Mouse (Mus musculus) gastrocnemius, adult 18-20 months (tissue): Measurements from ENCODE around the gene Pigw. TPM values are rescaled to one million over a fixed set of nuclear protein-coding genes. Genes with fewer than 3 reads are reported as not detected.
A peak's percentile ranks its signal among the peaks of the same experiment; 100 is the strongest.

Source experiments
- DNase-seq: peaks from one replicate; pipeline ENCODE4 v3.0.0; 2021; ENCODE audit warnings: low spot score
- long read RNA-seq, 2 experiments: library from polyadenylated mRNA; stranded (forward); transcript quantifications; one replicate each; pipeline ENCODE4 v2.0.0; 2021
- total RNA-seq, 2 experiments: library from RNA; stranded (reverse); gene quantifications; 2 replicates each; pipeline ENCODE4 v1.2.3; 2021

Gene Pigw
- 1 to 10 TPM; 3.8 to 5.9 TPM for total RNA-seq
- long read RNA-seq, experiment 1, partial matches to known transcripts: 0 of 2 reads
- long read RNA-seq, experiment 1, other reads (novel, unspliced or antisense): 0 of 2 reads
- long read RNA-seq, experiment 2: 0 reads

DNA sequence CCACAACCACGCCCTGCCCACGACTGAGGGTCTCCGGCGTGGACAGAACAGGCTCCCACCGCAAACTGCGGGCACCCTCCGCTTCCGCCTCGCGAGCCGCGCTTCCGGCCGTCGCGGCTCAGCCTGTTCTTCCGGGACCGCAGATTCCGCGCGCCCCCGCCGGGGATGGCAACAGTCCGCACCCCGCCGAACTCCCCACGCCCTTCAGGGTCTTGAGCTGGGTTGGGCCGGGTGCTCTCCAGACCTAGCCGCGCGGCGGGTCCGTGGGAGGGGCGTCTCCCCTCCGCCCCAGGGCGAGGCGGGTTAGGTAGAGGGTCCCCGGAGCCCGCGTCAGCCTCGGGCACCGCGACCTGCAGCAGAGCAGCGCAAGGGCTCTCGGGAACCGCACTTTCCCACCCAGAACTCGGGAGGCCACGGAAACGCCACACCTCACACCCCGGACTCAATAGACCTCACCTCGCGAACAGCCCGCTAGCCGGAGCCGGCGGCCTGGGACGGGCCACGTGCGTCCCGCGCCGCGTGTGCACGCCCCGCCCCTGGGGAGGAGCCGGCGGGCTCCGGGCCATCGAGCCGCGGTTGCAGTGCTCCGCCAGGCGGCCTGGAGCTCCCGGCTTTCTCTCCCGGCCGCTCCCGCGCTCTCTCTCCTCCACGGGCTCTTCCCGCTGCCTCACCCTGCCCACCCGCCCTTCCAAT, at the start of gene Pigw, which contains the start of gene Myo19:
Gene Pigw, minus strand, starts transcription at position 514 of the 693 bp plus-strand sequence.
Gene Myo19, plus strand, starts transcription at position 377 of the 693 bp plus-strand sequence.
- DNase-seq: peak; percentile 81

DNA sequence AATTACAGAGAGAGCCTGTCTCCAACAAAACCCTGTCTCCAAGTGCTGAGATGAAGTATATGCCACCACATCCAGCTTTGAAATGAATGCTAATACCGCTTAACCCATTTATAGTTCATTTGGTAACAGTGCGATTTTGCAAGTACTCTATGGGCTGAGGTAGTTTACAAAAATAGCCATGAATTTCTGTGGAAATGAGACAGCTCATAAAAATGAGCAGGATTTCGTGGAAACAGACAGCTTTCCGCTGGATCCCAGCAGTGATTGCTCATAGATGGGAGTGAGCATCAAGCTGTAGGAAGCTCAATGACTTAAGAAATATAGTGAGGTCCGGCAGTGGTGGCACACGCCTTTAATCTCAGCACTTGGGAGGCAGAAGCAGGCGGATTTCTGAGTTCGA, 40.9 kb upstream of the Pigw start:
- no peak for DNase-seq

DNA sequence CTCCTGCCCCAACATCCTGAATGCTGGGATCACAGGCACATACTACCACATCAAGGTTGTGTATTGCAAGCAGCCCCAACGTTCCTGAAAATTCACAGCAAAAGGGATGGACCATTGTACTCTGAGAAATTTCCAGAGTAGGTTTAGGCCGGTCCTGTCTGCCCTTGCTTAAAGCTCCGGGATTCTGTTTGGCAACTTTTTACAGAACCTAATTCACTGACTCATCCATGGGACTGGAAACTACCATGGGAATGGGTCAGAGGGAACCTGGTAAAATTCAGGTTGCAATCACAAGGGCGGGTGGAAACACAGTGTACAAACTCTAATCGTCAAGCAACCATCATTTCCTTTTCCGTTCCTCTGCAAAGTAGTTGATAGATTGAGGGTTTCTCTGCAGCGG, 39.9 kb upstream of the Pigw start:
- no peak for DNase-seq

DNA sequence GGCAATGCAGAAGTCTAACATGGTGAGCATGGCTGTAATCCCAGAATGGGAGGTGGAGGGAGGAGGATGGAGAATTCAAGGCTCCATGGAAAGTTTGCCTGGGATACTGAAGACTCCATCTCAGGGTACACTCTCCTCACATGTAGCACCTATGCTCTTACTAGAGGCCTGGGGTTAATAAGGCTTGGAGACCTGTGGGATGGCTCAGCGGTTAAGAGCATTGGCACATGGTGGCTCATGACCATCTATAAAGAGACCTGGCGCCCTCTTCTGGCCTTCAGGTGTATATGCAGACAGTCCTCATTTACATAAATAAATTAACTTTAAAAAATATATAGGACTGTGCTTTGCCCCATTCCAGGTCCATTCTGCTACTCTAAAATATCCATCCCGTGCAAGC, 39.2 kb upstream of the Pigw start:
- DNase-seq: no peak

DNA sequence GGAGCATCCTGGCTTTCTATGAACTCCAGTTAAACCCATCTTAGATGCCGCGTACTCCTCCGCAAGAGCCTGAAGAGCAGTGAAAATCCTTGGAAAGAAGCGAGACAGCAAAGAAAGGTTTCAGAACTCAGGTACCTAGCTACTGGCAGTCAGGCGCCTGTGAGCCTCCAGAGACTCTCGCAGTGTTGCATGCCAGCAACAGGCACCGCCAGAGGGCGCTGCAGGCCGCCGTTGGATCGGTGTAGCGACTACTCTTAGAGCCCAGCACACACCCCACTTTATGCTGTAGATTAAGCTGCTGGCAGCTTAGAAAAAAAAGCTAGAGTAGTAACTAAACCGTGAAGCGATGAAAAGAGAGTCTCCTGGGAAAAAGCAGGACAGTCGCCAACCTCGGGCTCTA, 38.3 kb upstream of the Pigw start:
- peak; percentile 86 for DNase-seq

DNA sequence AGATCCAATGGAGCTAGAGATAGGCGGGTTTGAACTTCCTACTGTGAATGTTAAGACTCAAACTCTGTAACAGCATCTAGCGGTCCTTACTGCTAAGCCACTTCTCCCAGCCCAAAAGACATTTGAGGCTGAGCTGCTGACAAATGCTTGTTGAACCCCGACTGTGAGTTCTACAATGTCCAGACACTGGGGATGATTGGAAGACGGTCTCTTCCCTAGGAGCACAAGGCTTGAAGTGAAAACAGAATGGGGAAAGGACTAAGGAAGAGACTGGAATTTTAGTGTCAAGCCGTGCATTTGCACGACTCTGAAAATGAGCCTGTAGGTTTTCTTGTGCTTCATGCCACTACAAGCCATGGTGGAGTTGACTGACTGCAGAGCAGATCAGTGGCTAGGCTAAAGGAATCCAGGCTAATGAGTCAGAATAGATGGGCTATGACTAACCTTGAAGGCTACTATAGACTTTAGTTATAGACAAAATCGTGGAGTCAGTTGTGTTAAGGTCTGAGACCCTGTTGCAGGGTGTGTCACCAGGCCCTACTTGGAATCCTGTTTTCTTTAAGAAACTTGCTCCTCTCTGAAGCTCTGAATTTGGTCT, 36.7 kb upstream of the Pigw start:
- DNase-seq: no peak

DNA sequence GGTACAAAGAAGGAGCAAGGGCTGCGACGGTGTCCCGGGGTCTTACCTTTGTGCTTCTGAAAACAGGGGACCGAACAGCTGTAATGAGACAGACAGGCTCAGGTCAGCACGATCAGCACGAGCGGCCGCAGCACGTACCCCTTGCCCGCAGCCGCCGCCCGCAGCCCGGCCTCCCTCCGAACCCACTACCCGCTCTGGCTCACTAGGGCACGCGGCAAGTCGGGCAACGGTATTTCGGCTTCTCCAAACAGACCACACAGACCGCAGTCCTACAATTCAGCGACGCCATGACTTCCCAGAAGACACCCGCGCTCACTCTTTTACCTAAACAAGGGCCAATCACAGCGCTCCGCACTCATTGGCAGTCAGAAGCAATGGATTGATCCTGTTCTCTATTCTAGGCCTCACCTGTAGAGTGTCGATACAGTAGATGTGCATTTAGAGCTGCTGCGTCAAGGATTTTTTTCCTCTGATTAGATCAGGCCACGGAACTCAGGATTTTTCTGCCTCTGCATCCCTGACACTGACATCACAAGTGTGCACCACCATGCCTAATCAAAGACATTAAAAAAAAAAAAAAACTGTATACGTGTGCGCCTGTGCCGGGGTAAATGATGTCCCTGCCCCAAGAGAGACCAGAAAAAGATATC, 36.1 kb upstream of the Pigw start, which contains the start of gene Znhit3:
Gene Znhit3, minus strand, starts transcription at position 314 of the 650 bp plus-strand sequence.
- DNase-seq: peak; percentile 92

DNA sequence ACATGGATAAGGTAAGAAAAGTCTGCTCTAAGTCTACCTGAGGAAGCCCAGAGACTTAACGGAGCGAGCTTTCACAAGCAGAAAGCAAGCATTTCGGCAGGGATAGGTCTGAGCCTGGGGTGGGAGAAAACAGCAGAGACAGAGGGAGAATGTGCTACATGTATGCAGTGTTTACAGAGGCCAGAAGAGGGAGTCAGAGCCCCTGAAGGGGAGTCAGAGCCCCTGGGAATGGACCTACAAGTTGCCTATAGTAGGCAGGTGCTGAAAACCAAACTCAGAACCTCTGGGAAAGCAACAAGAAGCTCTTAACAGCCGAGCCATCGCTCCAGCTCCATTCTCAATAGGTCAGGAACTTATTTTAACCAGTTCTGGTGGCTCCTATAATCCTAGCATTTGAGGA, 34.6 kb upstream of the Pigw start:
- no peak for DNase-seq

DNA sequence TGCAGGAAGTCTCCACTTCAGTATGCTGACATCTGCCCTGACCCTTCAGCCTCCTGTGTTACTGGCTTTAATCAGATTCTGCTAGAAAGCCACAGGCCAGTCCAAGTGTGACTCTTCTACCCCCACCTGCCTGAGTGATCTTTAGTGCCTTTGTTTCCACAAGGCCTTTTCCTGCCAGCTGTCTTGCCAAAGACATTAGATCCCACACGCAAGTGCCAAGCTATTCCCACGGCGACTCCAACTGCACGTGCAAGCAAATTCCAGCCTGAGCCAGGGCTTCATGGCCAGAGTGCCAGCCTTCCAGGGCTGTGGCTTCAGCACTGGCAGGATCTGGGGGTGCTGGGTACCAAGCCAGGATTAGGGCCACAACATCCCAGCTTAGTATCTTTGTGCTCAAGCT, 30.3 kb upstream of the Pigw start:
- DNase-seq: no peak

DNA sequence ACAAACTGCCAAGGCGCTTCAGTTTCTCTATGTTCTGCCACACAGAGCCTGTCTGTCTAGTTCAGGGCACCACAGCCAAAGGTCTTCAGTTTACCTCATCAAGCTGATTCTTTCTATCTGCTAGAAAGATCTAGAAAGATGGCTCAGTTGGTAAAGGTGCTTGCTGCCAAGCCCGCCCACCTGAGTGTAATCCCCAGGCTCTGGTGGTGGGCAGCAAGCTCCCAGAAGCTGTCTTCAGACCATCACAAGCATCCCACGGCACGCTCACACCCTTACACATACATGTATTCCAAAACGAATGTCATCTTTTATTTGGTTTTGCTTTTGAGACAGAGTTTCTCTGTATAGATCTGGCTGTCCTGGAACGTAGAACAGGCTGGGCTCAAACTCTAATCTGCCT, 28.4 kb upstream of the Pigw start:
- DNase-seq: no peak

DNA sequence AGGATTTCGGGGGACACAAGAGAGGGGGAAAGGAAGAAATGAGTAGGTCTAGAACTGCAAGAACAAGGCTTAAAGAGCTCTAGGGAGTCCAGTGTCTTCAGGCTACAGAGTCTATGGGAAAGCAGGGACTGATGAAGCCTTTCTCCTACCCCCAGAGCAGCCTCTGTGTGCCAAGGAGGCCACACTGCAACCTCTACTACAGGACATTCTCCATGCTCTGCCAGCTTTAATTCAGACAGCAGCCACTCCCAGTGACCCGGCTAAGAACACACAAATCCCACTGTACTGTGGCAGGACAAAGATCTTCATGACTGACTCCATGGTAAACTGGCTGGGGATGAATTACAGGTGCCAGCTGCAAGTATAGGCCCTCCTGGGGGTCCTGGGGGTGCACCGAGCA, 27.0 kb upstream of the Pigw start:
- no peak for DNase-seq

DNA sequence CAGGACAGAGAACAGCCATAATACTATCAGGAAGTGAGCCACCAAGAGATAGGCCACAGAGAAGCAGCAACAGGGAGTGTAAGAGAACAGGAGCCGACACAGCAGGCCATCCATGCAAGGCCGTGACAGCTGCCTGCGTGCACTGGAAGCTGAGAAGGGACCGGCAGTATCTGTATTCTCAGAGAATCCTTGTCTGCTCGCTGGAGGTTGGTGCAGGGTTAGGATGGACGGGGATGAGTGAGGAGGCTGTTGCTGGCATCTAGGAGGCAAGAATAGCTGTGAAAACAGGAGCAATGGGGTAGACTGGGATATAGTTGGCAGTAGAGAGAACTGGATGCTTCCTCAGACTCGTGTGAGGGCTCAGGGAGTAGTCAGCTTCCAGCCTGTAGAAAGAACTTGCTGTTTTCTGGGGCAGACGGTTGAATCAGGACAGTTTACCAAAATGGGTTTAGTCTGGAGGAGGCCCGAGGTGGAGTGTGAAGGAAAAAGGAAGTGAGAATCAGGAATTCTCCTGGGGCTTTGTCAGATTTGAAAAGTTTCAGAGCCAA, 24.6 kb upstream of the Pigw start:
- DNase-seq: no peak

DNA sequence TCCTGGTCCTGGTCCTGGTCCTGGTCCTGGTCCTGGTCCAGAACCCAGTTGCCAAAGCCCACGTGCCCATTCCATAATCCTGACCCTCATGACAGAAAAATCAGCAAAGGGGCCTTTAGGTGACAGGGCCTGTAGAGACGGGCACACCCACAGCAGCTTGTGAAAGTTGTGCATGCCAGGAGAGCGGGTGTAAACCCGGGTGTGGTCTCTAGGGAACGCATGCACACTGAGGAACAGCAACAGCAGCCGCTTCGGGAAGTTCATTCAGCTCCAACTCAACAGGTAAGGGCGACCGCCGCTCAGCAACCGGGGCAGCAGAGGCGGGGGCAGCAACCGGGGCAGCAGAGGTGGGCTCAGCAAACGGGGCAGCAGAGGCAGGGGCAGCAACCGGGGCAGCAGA, 13.0 kb upstream of the Pigw start:
- no peak for DNase-seq

DNA sequence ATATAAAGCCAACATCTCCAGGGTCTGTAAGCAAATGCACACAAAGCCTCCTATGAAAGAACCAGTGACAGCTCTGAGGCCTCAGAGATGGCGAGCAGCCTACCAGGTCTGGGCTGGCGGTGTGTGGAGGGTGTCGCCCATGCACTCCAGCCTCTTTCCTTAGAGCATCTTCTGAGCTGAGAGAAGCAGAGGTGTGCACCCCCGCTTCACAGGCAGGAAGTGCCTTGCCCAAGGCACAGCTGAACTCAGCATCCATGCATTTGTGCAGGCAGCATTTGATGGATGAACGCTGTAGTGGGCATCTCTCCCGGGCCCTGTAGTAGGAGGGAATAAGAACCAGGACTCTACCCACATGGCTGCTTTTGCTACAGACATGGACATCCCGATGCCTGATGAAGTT, 11.6 kb upstream of the Pigw start:
- DNase-seq: no peak

DNA sequence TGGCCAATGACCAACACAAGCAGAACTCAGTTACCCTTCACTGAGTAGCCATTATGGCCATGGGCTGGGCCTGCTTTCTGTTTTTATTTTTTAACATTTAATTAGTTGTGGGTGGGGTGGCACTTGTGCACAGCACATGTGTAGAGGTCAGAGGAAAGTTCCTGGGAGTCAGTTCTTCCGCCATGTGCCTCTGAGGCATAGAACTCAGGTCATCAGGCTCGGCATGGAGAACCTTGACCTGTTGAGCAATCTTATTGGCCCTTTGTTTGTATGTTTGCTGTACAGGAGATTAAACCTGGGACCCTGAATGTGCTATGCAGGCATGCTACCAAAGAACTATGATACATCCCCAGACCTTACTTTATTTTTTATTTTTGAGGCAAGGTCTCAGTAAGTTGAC, 9.4 kb upstream of the Pigw start:
- DNase-seq: no peak

DNA sequence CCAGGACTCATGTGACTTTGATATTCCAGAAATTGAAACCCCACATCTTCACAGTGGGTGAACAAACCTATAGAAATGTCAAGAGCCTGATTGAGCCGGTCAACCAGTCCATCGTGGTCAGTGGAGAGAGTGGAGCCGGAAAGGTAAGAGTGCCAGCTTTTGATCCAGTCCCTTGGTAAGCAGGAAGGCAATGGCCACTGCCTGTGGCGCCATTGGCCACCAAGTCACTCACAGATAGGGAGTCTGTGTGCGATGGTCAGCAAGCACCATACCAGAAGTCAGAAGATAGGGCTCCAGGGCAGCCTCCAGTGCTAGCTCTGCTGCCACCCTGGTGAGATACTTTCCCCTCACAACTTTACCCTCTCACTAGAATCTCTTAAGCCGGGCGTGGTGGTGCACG, 7.9 kb upstream of the Pigw start:
- DNase-seq: no peak

DNA sequence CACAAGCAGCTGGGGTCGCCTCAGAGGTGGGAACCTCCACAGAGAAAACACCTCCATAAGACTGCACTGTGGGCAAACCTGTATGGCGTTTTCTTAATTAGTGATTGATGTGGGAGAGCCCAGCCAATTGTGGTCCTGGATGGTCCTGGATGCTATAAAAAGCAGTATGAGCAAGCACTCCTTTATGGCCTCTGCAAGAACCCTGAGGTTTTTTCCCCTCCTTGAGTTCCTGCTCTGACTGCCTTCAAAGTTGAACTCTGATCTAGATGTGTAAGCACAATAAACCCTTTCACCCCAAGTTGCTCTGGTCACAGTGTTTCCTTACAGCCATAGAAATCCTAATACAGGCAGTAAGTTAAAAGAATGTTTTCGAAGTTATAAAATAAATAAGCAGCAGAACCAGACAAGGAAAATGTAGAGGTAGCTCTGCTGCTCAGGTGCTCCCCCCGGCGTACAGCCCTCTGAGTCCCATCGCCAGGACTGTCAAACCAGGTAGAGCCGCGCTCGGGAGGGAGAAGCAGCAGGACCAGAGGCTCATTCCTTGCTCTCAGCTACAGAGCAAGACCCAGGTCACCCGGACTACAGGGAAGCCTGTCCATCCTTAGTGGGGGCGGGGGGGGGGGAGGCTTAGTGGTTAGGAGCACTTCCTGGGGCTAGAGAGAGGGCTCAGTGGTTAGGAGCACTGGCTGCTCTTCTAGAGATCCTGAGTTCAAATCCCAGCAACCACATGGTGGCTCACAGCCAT, 6.9 kb upstream of the Pigw start:
- no peak for DNase-seq

DNA sequence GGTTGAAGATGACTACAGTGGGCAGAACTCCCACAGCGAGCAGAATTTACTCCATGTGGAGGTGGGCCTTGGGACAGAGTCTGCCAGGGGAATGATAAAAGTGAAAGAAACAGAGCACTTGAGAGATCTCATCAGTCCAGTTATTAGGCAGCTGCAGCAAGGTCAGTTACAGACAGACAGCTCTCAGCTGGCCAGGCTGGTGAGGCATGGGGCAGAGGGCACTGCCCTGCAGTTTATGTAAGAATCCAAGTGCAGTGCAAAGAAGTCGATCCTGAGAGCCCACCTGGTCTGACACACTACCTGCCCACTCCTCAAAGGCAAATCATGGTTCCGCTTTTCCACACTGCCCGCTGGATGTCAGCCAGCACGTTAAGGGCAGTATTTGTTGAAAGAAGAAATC, 6.2 kb upstream of the Pigw start:
- DNase-seq: no peak

DNA sequence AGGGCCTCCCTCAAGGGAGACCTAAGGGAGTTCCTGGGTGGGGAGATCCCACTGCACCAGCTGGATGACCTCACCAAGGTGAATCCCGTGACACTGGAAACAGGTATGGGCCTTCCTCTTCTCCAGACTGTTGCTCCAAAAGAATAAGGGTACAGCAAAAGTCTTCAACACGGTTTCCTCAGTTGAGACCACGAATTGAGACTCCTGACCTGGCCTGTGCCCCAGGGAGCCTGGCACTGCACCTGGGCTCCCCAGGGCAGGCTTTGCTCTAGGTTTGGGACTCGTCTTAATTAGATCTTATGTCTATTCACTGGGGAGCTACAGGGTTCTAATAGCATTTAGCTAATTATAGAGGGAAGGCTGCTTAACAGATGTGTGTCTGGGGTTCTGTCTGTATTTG, 5.2 kb upstream of the Pigw start:
- DNase-seq: no peak

DNA sequence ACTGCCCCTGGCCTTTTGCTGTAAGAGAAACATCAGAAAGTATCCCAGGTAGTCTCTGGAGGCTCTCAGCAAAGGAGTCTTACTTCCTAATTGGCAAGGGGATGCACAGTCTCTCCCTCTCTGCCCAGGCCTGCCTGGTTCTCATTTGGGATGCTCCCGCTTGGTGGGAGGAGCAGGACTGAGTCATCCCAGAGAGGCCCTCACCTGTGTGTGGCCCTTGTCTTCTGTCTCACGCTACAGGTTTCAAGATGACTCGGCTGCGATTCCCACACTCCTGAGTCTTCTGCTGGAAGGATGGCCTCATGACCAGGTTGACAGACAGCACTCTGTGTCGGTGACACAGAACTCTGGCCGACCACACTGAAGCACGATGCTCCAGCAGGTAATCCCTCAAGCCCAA, 2.3 kb upstream of the Pigw start:
- DNase-seq: no peak

DNA sequence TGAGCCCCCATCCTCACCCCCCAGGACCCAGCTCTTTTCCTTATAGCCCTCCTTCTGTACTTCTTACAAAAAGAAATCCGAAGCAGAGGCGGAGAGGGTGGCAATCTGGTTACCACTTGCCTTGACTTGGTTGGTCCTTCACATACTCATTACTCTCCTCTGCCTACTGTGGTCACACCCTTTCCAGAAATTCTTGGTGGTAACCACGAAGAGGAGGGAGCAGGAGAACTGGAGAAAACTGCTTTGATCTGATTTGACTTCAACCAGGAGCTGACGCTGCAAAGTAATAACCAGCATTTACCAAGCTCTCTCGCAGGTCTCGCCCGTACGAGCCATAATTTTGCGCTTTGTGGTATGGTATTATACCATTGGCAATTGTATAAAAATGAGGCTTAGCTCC, 886 bp upstream of the Pigw start:
- DNase-seq: no peak
